Mouse (Mus musculus) forebrain, embryonic 11.5 days (tissue): ENCODE data around the gene Mmrn1. TPM values are rescaled to one million over a fixed set of nuclear protein-coding genes. Genes with fewer than 3 reads are reported as not detected.

Experiments
- ATAC-seq: fragments of 200-750 bp; cut with Nextera tagmentation; replicated peaks from 2 replicates; pipeline ENCODE4 v1.8.0; 2017; ENCODE audit warnings: moderate TSS enrichment; ENCODE audit not compliant: low FRiP score
- DNase-seq: peaks from one replicate; pipeline ENCODE4 v3.0.0-alpha.2; 2017; ENCODE audit warnings: low spot score
- H3K27ac ChIP-seq: fragments of 300-500 bp; sonication (generic); 2 replicates; pipeline ENCODE4 v1.5.1; 2014; ENCODE audit warnings: low read depth, low read length
- H3K27me3 ChIP-seq: fragments of 300-500 bp; sonication (generic); 2 replicates; pipeline ENCODE4 v1.6.1; 2014; ENCODE audit warnings: mild to moderate bottlenecking, low read length, mixed read lengths; ENCODE audit not compliant: control insufficient read depth, insufficient read depth
- H3K36me3 ChIP-seq: fragments of 300-500 bp; sonication (generic); 2 replicates; pipeline ENCODE4 v1.6.1; 2014; ENCODE audit warnings: mild to moderate bottlenecking, low read length, moderate library complexity, mixed read lengths; ENCODE audit not compliant: control insufficient read depth, insufficient read depth
- H3K4me1 ChIP-seq: fragments of 300-500 bp; sonication (generic); replicated peaks from 2 replicates; pipeline ENCODE4 v1.6.1; 2014; ENCODE audit warnings: low read length, mixed read lengths; ENCODE audit not compliant: control insufficient read depth, insufficient read depth
- H3K4me2 ChIP-seq: fragments of 300-500 bp; sonication (generic); 2 replicates; pipeline ENCODE4 v1.6.1; 2014; ENCODE audit warnings: low read depth, mild to moderate bottlenecking, low read length, moderate library complexity, mixed read lengths; ENCODE audit not compliant: severe bottlenecking
- H3K4me3 ChIP-seq: fragments of 300-500 bp; sonication (generic); 2 replicates; pipeline ENCODE4 v1.5.1; 2014; ENCODE audit warnings: low read depth, low read length
- H3K9ac ChIP-seq: fragments of 300-500 bp; sonication (generic); 2 replicates; pipeline ENCODE4 v1.6.1; 2014; ENCODE audit warnings: low read length
- H3K9me3 ChIP-seq: fragments of 300-500 bp; sonication (generic); 2 replicates; pipeline ENCODE4 v1.6.1; 2016; ENCODE audit warnings: low read length, mixed read lengths; ENCODE audit not compliant: control insufficient read depth
- WGBS: fragments of 180-500 bp; shearing (Covaris S2); extraction: QIAGEN DNeasy Blood & Tissue Kit; methylation state at CpG from one replicate; pipeline ENCODE4 v1.1.7; 2014; 5-methylcytosine and 5-hydroxymethylcytosine counted together
- polyA plus RNA-seq: library from polyadenylated mRNA; unstranded; fragments of >200 nt; fragmentation: Nextera tagmentation; extraction: Ambion mirVana; gene quantifications from 2 replicates; pipeline ENCODE4 v1.2.1, GENCODE M21; 2014

Mmrn1 gene
- polyA plus RNA-seq, 1 experiment from 2014 or later: 6.5 TPM

GRCm38 (mm10) chr6:60995596-60995995 is 70.8 kb downstream of the Mmrn1 start:
- ATAC-seq: no peak

GRCm38 (mm10) chr6:60996328-60996727 is 71.6 kb downstream of the Mmrn1 start:
- no peaks in the 10 kb centered on the region; the same call in 1 of the 2 replicates for H3K4me1 ChIP-seq
- no peaks in the 10 kb centered on the region for H3K36me3 ChIP-seq
- no peaks in the 10 kb centered on the region for H3K27me3 ChIP-seq
- WGBS: 74% methylated on average over 1 of the region's 1 CpGs
- no peak for ATAC-seq
- H3K9me3 ChIP-seq: no peaks in the 10 kb centered on the region
- no peak overlapping the region for H3K27ac ChIP-seq
- H3K4me2 ChIP-seq: no peak overlapping the region
- DNase-seq: no peak
- H3K4me3 ChIP-seq: no peak overlapping the region
- H3K9ac ChIP-seq: no peak overlapping the region

More at GRCm38 (mm10) chr6:60995596-60995995, 70.8 kb downstream of the Mmrn1 start:
- H3K4me2 ChIP-seq: no peak overlapping the region
- H3K27ac ChIP-seq: no peak overlapping the region
- no peak overlapping the region for H3K9ac ChIP-seq
- H3K27me3 ChIP-seq: no peaks in the 10 kb centered on the region
- no peaks in the 10 kb centered on the region for H3K36me3 ChIP-seq
- H3K9me3 ChIP-seq: no peaks in the 10 kb centered on the region
- H3K4me1 ChIP-seq: no peaks in the 10 kb centered on the region; the same call in 1 of the 2 replicates
- no peak overlapping the region for H3K4me3 ChIP-seq
- DNase-seq: no peak
- WGBS: 74% methylated on average over 6 of the region's 6 CpGs

GRCm38 (mm10) chr6:61001003-61001790 is 76.4 kb downstream of the Mmrn1 start:
- ATAC-seq (no peak), DNase-seq (no peak)
- H3K27me3 ChIP-seq: no peaks in the 10 kb centered on the region
- no peak overlapping the region for H3K4me2 ChIP-seq
- no peak overlapping the region for H3K4me3 ChIP-seq
- H3K9me3 ChIP-seq: no peaks in the 10 kb centered on the region; the same call in 1 of the 2 replicates
- H3K9ac ChIP-seq: no peak overlapping the region
- H3K27ac ChIP-seq: no peak overlapping the region
- H3K4me1 ChIP-seq: no peaks in the 10 kb centered on the region
- WGBS: 87% methylated on average over 6 of the region's 6 CpGs
- no peaks in the 10 kb centered on the region for H3K36me3 ChIP-seq

- Histone ChIP-seq H3K4me2 (no peak overlapping the region), H3K4me1 (no peaks in the 10 kb centered on the region), H3K9ac (no peak overlapping the region), H3K9me3 (no peaks in the 10 kb centered on the region; the same call in 1 of the 2 replicates), H3K27ac (no peak overlapping the region), H3K27me3 (no peaks in the 10 kb centered on the region), H3K4me3 (no peak overlapping the region), H3K36me3 (no peaks in the 10 kb centered on the region)
- 16% methylated on average over 3 of the region's 3 CpGs for WGBS
- ATAC-seq (peak; percentile 72), DNase-seq (no peak)
Measured at GRCm38 (mm10) chr6:61003916-61004765, 79.4 kb downstream of the Mmrn1 start.

- Histone ChIP-seq H3K4me1 (no peaks in the 10 kb centered on the region), H3K36me3 (no peaks in the 10 kb centered on the region), H3K4me2 (no peak overlapping the region), H3K9me3 (no peaks in the 10 kb centered on the region), H3K27me3 (no peaks in the 10 kb centered on the region), H3K9ac (no peak overlapping the region), H3K4me3 (no peak overlapping the region), H3K27ac (no peak overlapping the region)
- ATAC-seq: no peak
- 66% methylated on average over 5 of the region's 5 CpGs for WGBS
- no peak for DNase-seq
Measured at GRCm38 (mm10) chr6:61013780-61014179, 89.0 kb downstream of the Mmrn1 start.

- H3K9me3 ChIP-seq: no peaks in the 10 kb centered on the region
- ATAC-seq (no peak), DNase-seq (no peak)
- H3K9ac ChIP-seq: no peak overlapping the region
- H3K27ac ChIP-seq: no peak overlapping the region
- no peak overlapping the region for H3K4me3 ChIP-seq
- H3K4me2 ChIP-seq: no peak overlapping the region
- H3K4me1 ChIP-seq: no peaks in the 10 kb centered on the region
- WGBS: 73% methylated on average over 1 of the region's 1 CpGs
- H3K36me3 ChIP-seq: no peaks in the 10 kb centered on the region
- no peaks in the 10 kb centered on the region for H3K27me3 ChIP-seq
Measured at GRCm38 (mm10) chr6:61019689-61020088, 94.9 kb downstream of the Mmrn1 start.

- ATAC-seq: no peak
- Histone ChIP-seq H3K4me1 (no peaks in the 10 kb centered on the region), H3K9ac (no peak overlapping the region), H3K4me3 (no peak overlapping the region), H3K27me3 (no peaks in the 10 kb centered on the region), H3K9me3 (no peaks in the 10 kb centered on the region), H3K4me2 (no peak overlapping the region), H3K27ac (no peak overlapping the region), H3K36me3 (no peaks in the 10 kb centered on the region)
- 89% methylated on average over 1 of the region's 1 CpGs for WGBS
- DNase-seq: no peak
Measured at GRCm38 (mm10) chr6:61020995-61021394, 96.2 kb downstream of the Mmrn1 start.

- Histone ChIP-seq H3K36me3 (no peaks in the 10 kb centered on the region), H3K27ac (no peak overlapping the region), H3K9me3 (no peaks in the 10 kb centered on the region), H3K4me2 (no peak overlapping the region), H3K27me3 (no peaks in the 10 kb centered on the region), H3K9ac (no peak overlapping the region), H3K4me3 (no peak overlapping the region), H3K4me1 (no peaks in the 10 kb centered on the region)
- DNase-seq: no peak
- 93% methylated on average over 1 of the region's 1 CpGs for WGBS
- no peak for ATAC-seq
Measured at GRCm38 (mm10) chr6:61033251-61033650, 108.5 kb downstream of the Mmrn1 start.
